Mouse (Mus musculus): Measurements from ENCODE around the gene C5ar2.
"Not testable (repeated sequence)": the region's sequence is repeated elsewhere in the genome, so short reads cannot be mapped to it uniquely, and the experiment has no call there.

The C5ar2 gene

GRCm38 (mm10) chr7:16244067-16244466, at the start of gene C5ar2:
Gene C5ar2 (minus strand): TSS chr7:16244154.
- DNase-seq, result no peak

- DNase-seq, result no peak
Observed at GRCm38 (mm10) chr7:16287791-16288190, 43.8 kb upstream of the C5ar2 start.

DNA sequence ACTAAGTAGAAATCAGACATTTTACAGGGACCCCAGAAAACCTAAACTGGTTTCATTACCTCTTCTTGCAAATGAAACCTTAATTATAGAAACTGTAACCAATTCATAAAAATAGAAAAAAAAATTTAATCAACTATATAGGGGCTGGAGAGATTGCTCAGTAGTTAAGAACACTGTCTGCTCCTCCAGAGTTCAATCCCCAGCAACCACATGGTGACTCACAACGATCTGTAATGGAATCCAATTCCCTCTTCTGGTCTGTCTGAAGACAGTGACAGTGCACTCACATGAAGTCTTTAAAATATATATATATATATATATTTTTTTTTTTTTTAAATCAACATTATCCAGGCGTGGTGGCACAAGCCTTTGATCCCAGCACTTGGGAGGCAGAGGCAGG, 43.1 kb upstream of the C5ar2 start:
- no peak for DNase-seq

GRCm38 (mm10) chr7:16286026-16286961, 42.3 kb upstream of the C5ar2 start, which contains the start of gene Ccdc9:
Gene Ccdc9 (minus strand): TSS chr7:16286795.
- DNase-seq, result peak; percentile 99

GRCm38 (mm10) chr7:16285450-16286025, 41.6 kb upstream of the C5ar2 start:
- peak; percentile 64 for DNase-seq

GRCm38 (mm10) chr7:16284904-16285303, 41.0 kb upstream of the C5ar2 start:
- DNase-seq, result no peak

DNA sequence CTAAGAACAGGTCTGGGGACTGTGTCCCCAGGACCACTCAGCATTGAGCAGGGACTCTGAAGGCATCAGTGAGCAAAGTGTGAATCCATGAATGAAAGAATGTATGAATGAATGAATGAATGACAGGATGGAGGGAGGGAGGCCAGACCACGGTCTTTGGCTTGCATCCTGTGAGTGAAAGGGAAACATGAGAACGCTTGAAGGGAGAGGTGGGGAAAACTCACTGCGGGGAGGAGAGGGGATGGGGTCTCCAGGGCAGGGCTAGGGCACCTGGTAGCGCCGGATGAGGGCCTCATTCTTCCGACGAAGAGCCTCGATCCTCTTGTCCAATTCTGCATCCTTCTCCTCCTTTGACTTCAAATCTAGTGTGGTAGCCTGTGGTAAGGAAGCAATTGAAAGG, 40.0 kb upstream of the C5ar2 start:
- DNase-seq, result no peak

DNA sequence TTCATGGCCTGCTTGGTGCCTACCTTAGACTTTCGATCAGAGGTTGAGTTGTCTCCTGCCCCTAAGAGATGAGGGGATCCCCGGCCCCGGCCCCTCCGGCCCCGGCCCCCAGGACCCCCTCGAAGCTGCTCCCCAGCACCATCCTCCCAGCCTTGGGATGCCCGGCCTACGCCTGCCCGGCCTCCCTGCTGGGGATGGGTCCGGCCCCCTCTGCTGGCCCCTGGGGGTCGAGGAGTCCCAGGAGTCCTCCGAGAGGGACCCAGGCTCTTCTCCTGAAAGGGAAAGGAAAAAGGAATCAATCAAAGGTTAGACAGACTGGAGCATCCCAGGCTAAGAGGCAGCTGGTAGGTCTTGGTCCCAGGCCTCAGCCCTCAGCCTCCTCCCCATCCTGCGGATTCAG, 38.4 kb upstream of the C5ar2 start:
- no peak for DNase-seq

DNA sequence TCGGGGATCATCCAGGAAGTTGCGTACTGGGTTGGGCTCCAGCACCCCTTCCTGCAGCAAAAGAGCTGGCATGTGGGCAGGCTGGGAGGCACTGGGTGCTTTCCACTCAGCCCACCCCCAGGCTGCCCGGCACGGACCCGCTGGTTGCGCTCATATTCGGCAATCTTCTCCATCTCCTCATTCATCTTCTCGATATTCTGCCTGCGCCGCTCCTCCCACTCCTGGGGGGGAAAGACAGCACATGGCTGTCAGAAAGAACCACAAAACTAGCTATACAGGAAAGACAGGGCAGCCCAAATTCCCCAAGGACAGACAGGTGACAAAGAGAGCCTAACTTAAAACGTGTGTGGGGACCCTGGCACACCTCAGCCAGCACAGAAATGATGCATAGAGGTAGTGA, 36.8 kb upstream of the C5ar2 start:
- DNase-seq, result no peak

DNA sequence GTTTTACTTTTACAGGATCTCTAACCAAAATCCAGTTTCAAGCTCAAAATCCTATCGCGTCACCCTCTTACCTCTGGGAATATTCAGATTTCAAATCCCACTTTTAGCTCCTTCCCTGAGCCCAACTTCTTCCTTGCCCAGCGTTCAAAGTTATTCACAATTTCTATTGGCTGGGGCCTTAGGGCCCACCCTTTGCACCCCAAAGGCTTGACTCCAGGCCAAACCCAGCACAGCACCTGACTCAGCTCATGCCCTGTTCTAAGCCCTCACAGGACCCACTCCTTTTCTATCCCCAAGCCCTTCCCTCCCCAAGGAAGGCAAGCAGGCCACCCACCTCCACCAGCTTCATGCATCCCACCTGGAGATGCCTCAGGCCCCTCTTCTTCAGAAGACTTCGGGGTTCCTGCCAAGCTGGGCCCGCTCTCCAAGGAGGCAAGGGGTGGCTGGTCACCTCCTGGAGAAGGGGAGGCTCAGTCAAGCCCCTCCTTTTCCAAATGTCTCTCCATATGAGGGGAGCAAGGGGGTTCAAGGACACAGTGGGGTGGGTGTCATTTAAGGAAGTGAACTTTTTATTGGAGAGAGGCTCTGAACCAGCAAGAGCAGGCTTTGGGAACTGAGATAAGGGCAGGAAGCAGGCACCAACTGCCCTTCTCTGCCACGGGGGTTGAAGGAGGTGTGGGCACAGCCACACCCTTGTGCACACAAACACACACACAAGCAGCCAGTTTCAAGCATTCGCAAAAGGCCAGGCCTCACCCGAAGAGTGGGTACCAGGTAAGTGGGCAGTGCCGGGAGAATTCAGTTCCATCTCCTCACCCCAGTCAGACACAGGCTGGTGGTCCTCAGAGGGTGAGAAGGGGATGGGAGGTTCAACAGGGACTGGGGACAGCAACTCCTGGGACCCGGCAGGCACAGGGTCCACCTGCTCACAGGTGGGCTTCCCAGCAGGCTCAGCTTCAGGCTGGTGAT, 31.3 kb upstream of the C5ar2 start:
- no peak for DNase-seq

DNA sequence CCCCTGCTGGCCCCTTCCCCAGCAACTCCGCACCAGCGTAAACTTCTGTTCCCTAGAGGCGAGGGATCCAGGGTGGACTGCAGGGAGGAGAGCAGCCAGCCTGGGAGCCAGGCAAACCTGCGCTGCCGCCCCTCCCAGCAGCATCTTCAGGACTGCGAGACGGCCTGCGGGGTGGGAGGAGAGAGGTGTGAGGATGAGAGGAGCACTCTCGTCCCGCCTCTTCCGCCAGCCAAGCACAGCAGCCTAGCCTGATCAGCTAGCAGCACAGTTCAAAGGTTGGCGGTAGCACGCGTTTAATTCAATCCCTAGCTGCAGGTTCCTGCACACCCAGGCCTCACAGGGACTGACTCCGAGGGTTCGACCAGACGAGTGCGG, 29.8 kb upstream of the C5ar2 start:
- DNase-seq, result peak; percentile 90

DNA sequence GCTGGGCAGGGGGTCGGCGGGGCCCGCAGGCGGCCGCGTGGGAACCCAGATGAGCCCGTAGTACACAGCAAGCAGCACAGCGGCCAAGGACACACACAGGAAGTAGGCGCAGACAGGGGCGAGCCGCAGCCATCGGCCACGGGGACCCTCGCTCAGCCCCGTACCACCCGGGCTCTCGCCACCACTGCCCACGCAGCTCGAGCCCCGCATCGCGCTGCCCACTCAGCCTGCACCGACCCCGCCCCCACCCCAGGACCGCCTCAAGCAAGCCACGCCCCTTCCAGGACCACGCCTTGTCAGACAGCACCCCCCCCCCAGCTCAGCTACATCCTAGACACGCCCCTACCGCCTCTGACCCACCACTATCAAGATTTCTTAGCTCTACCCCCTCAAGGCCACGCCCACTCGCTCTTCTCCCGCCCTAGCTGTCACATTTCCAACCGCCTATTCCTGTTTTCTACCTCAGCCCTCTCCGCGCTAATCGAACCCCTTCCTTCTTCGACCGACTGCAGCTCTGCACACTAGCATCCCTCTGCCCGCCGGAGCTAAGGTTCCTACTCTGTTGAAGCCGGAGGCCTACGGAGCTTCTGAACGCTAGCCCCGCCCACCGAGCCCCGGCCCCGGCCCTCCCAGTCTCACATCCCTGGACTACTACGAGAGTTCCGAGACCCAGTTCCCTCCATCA, 29.3 kb upstream of the C5ar2 start, which contains the start of gene Inafm1:
TSS of gene Inafm1 (minus strand) at position 537 of the 685 bp plus-strand sequence.
- DNase-seq, result peak; percentile 88

DNA sequence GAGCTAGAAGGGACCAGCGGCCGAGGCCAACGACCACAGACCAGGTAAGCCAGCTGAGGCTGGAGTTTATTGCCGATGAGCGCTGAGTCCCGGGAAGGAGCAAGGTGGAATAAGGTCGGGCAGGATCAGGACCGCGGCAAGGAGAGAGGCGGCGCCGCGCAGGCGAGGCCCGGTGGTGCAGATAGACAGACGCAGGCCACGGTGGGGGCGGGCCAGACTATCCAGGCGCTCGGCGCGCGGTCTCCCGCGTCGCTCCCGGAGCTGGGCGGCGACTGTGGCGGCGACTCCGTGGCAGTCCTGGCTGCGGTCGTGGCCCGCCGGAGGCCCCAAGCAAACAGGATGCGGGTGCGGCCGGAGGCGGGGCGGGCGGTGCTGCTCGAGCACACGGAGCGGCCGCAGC, 28.7 kb upstream of the C5ar2 start:
- DNase-seq, result peak; percentile 56

- no peak for DNase-seq
Observed at GRCm38 (mm10) chr7:16271139-16271538, 27.2 kb upstream of the C5ar2 start.

GRCm38 (mm10) chr7:16266593-16266992, 22.6 kb upstream of the C5ar2 start:
- DNase-seq, result not testable (repeated sequence)

GRCm38 (mm10) chr7:16265856-16266255, 21.9 kb upstream of the C5ar2 start:
- no peak for DNase-seq

- no peak for DNase-seq
Observed at GRCm38 (mm10) chr7:16263843-16264242, 19.9 kb upstream of the C5ar2 start.

DNA sequence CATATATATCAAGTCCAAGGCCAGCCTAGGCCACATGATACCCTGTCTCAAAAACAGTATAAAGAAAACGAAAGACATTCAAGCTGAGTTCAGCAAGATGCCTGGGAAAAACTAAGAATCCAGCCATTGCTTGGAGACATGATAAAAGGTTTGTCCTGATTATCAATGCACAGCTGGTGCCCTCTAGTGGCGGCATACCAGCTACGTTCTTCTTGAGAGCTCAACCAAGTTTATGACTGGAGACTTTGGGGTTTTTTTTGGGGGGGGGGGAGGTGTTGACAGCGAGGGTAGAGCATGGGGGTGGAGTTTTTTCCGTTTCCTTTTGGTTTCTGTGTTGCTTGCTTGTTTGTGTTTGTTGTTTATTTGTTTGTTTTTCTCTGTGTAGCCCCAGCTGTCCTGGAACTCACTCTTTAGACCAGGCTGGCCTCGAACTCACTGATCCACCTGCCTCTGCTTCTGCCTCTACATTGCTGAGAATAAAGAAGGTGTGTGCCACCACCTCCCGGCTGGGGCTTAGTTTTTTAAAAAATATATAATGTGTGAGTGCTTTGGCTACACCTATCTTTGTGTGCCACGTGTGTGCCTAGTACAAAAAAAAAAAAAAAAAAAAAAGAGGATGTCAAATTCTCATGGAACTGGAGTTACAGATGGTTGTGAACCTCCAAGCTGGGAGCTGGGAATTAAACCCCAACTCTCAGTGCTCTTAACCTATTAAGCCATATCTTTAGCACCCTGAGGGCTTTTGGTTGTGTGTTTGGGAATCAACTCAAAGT, 19.2 kb upstream of the C5ar2 start:
- peak; percentile 80 for DNase-seq

GRCm38 (mm10) chr7:16261097-16261496, 17.1 kb upstream of the C5ar2 start:
- DNase-seq, result no peak

DNA sequence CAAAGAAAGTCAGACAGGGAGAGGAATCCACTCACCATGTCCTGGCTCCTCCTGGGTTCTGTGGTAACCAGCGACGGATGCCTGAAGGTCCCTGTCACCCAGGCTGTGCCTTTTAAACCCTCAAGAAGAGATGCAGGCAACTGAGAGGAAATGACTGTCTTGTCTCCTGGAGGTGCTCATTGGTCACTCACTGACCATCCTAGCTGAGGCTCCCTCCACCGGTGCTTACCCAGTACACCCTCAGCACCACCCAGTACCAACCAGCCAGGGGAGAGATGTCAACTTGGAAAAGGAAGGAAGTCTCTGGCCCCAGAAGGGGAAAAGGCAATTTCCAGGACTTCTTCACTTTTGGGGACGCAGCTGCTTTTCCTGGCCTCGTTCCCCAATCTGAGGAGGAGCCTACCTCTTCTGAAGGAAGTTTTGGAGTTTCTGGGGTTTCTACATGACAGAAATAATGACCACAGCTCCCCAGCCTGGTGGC, 15.2 kb upstream of the C5ar2 start, which contains the start of gene C5ar1:
TSS of gene C5ar1 (minus strand) at position 431 of the 481 bp plus-strand sequence.
- DNase-seq, result no peak

GRCm38 (mm10) chr7:16257830-16258229, 13.9 kb upstream of the C5ar2 start:
- no peak for DNase-seq

Data from thymus, postnatal 25 days (tissue).